In the genomic region with DNA sequence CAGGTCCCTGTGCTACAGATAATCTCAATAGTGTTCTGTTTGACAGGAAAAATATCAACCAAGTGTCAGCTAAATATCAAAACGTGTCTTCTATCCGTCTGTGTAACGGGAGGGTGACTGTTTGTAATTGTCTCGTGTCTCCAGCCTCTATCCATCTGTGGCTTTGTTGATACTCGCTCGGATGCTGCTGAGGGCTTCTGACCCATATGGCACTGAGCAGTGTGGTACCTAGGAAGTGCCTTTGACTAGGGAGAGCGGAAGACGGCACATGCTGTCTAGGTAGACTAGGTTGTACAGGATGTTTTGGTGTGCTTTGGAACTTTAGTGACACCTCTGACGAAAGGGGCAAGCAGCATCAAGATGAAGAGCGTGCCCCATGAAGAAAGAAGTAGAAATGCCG, we compare ENCODE assay signal across 23 mouse cellular contexts.
DNase-seq lines count a peak whose midpoint lies in the region; ATAC-seq lines count a peak whose summit lies in the region.
"Had no signal": no experiment of that assay in that cellular context is flagged by ENCODE, and none has a peak within 500 bp of the region (broad histone marks: within the 10 kb centered on the region; RNA-seq: fewer than 3 reads in every experiment).

No protein-coding gene starts in this region.

- H3K27me3 ChIP-seq in lung, embryonic 16.5 days (ENCODE audit: control insufficient read depth, insufficient read depth, low read depth, low read length), result no peaks in the 10 kb centered on the region
- H3K27me3 ChIP-seq in embryonic facial prominence, embryonic 10.5 days (replicated peaks; ENCODE audit: low read depth, poor library complexity, severe bottlenecking), result no peaks in the 10 kb centered on the region
- no peaks in the 10 kb centered on the region for H3K27me3 ChIP-seq in hindbrain, embryonic 12.5 days
- H3K27me3 ChIP-seq: intestine, embryonic 15.5 days; limb, embryonic 13.5 days; liver, embryonic 13.5 days; lung, embryonic 15.5 days had no signal

- 65% methylated on average over 11 of the region's 11 CpGs for WGBS in lung, embryonic 16.5 days
- 80% methylated on average over 11 of the region's 11 CpGs for WGBS in embryonic facial prominence, embryonic 10.5 days
- 84% methylated on average over 11 of the region's 11 CpGs for WGBS in hindbrain, embryonic 12.5 days

- peak; percentile 23 for DNase-seq in cerebellum, adult 11-12 months
- DNase-seq in cerebellum, postnatal 4 days (ENCODE audit: low spot score in 2 of 2), result no peak
- no peak for DNase-seq in lung, adult 18-20 months
- DNase-seq in cerebellum, adult 8-10 months, result peak; percentile 23
- no peak for DNase-seq in embryonic facial prominence, embryonic 10.5 days (ENCODE audit: low spot score)
- no peak for DNase-seq in left cerebral cortex, adult 8-10 months (ENCODE audit: low spot score in 2 of 2)
- DNase-seq: adrenal gland, postnatal 14 days; gastrocnemius, postnatal 36 days; heart, adult 2 months; heart, postnatal 36 days; kidney, postnatal 25 days; liver, embryonic 13.5 days; spleen, adult 18-20 months; thymus, postnatal 14 days had no signal

- H3K27ac ChIP-seq in lung, embryonic 16.5 days (ENCODE audit: low read length), result peak overlapping the region; percentile 21; the same call in 1 of the 2 replicates
- H3K27ac ChIP-seq in embryonic facial prominence, embryonic 10.5 days (replicated peaks), result peak overlapping the region; percentile 72
- no peak overlapping the region for H3K27ac ChIP-seq in hindbrain, embryonic 12.5 days
- H3K27ac ChIP-seq: heart, adult 2 months; hindbrain, embryonic 14.5 days; intestine, embryonic 15.5 days; layer of hippocampus, adult 2 months; limb, embryonic 13.5 days; liver, embryonic 13.5 days; macrophage had no signal

- no peaks in the 10 kb centered on the region for H3K36me3 ChIP-seq in lung, embryonic 16.5 days (ENCODE audit: control insufficient read depth, insufficient read depth, low read length)
- H3K36me3 ChIP-seq in embryonic facial prominence, embryonic 10.5 days (replicated peaks), result no peaks in the 10 kb centered on the region; the same call in 1 of the 2 replicates
- H3K36me3 ChIP-seq in hindbrain, embryonic 12.5 days, result peaks cover 12% of the 10 kb centered on the region
- H3K36me3 ChIP-seq: intestine, embryonic 15.5 days; liver, embryonic 13.5 days; lung, embryonic 15.5 days had no signal

- no peak overlapping the region for H3K9ac ChIP-seq in lung, embryonic 16.5 days (ENCODE audit: low read length)
- no peak overlapping the region for H3K9ac ChIP-seq in hindbrain, embryonic 12.5 days
- H3K9ac ChIP-seq: hindbrain, embryonic 14.5 days; intestine, embryonic 15.5 days; limb, embryonic 13.5 days; liver, embryonic 13.5 days; lung, embryonic 15.5 days had no signal

- no peak overlapping the region for H3K4me3 ChIP-seq in lung, embryonic 16.5 days (ENCODE audit: low read length)
- H3K4me3 ChIP-seq in embryonic facial prominence, embryonic 10.5 days, result no peak overlapping the region
- H3K4me3 ChIP-seq in hindbrain, embryonic 12.5 days, result no peak overlapping the region
- H3K4me3 ChIP-seq: heart, adult 2 months; intestine, embryonic 15.5 days; layer of hippocampus, adult 2 months; limb, embryonic 13.5 days; liver, embryonic 13.5 days; lung, embryonic 15.5 days; midbrain, embryonic 10.5 days had no signal

- H3K9me3 ChIP-seq in lung, embryonic 16.5 days (ENCODE audit: control insufficient read depth, low read length), result no peaks in the 10 kb centered on the region
- no peaks in the 10 kb centered on the region for H3K9me3 ChIP-seq in embryonic facial prominence, embryonic 10.5 days
- H3K9me3 ChIP-seq in hindbrain, embryonic 12.5 days (replicated peaks), result no peaks in the 10 kb centered on the region
- H3K9me3 ChIP-seq: intestine, embryonic 15.5 days; limb, embryonic 13.5 days; liver, embryonic 13.5 days; lung, embryonic 15.5 days; midbrain, embryonic 10.5 days had no signal

- peaks cover 20% of the 10 kb centered on the region for H3K4me1 ChIP-seq in lung, embryonic 16.5 days (replicated peaks; ENCODE audit: control insufficient read depth, insufficient read depth, low read length)
- peaks cover 28% of the 10 kb centered on the region for H3K4me1 ChIP-seq in embryonic facial prominence, embryonic 10.5 days
- no peaks in the 10 kb centered on the region for H3K4me1 ChIP-seq in hindbrain, embryonic 12.5 days
- H3K4me1 ChIP-seq: liver, embryonic 13.5 days had no signal

- H3K4me2 ChIP-seq in lung, embryonic 16.5 days (ENCODE audit: low read depth, low read length), result no peak overlapping the region
- no peak overlapping the region for H3K4me2 ChIP-seq in hindbrain, embryonic 12.5 days (replicated peaks)
- H3K4me2 ChIP-seq: hindbrain, embryonic 14.5 days; intestine, embryonic 15.5 days; limb, embryonic 13.5 days; liver, embryonic 13.5 days; lung, embryonic 15.5 days had no signal

- ATAC-seq in lung, embryonic 16.5 days (ENCODE audit: low read depth), result no peak
- ATAC-seq in hindbrain, embryonic 12.5 days (ENCODE audit: low FRiP score), result no peak
- ATAC-seq: intestine, embryonic 15.5 days had no signal

Comparison
In these comparisons a context has a peak if more than half of its experiments do, and no peak if none do; other contexts are left out.
1. DNase-seq: peak in cerebellum, adult 11-12 months (single experiment) and cerebellum, adult 8-10 months (single experiment); none in cerebellum, postnatal 4 days (0 of 2), lung, adult 18-20 months (0 of 2), embryonic facial prominence, embryonic 10.5 days (single experiment) and left cerebral cortex, adult 8-10 months (0 of 2).